Mouse (Mus musculus) liver, adult 2 months (tissue): ENCODE data around the gene Rex1bd.

Experiments used
- CTCF ChIP-seq: fragments of 200-500 bp; IDR thresholded peaks from 2 replicates; pipeline ENCODE4 v1.5.1; 2011; ENCODE audit warnings: low read depth, low read length, control low read depth
- POLR2A ChIP-seq: fragments of 200-500 bp; IDR thresholded peaks from 2 replicates; pipeline ENCODE4 v1.6.1; 2011; ENCODE audit warnings: low read length, control low read depth; ENCODE audit not compliant: insufficient read depth; ENCODE audit errors: extremely low read depth

DNA sequence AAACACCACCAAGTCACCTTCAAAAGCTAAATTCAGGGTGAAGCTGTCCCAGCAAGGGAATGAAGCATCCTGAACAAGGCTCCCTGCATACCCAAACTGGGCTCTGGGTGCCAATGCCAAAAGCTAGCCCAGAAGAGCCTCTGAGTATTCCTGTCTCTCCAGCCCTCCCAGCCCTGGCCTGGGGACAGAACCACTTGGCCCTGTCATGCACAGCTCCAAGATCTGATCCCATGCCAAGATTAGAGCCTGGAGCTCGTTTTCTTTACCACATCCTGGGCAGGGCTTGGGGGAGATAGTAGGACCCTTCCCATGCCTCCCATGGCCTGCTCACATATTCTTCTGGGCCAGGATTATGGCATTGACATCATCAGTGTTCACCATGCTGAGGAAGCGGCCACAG, 13.1 kb upstream of the Rex1bd start:
- TF ChIP-seq CTCF (no peak), POLR2A (no peak)
